Mouse (Mus musculus) left cerebral cortex, adult 18-20 months (tissue): Measurements from ENCODE around the gene Nutf2-ps1. TPM values are rescaled to one million over a fixed set of nuclear protein-coding genes. Genes with fewer than 3 reads are reported as not detected.
"Not testable (repeated sequence)": the region's sequence is repeated elsewhere in the genome, so short reads cannot be mapped to it uniquely, and the experiment has no call there.

Experiments
- DNase-seq, 2 experiments: peaks; one replicate each; pipeline ENCODE4 v3.0.0; 2021 to 2022; ENCODE audit warnings: low spot score in 2 of 2, mixed read lengths in 1 of 2
- long read RNA-seq, 2 experiments: library from polyadenylated mRNA; stranded (forward); transcript quantifications; one replicate each; pipeline ENCODE4 v2.0.0; 2021
- total RNA-seq, 2 experiments: library from RNA; stranded (reverse); gene quantifications; 2 replicates each; pipeline ENCODE4 v1.2.3; 2021

Gene Nutf2-ps1
- total RNA-seq: 10 to 100 TPM; 49.4 to 52.2 TPM
- long read RNA-seq, experiment 1, transcript Nutf2-ps1-201 (1 exons, 901 nt): major isoform, 9 of 9 reads
- long read RNA-seq, experiment 1, partial matches to known transcripts: 0 of 9 reads
- long read RNA-seq, experiment 1, other reads (novel, unspliced or antisense): 0 of 9 reads
- long read RNA-seq, experiment 2, partial matches to known transcripts: 0 of 4 reads
- long read RNA-seq, experiment 2, other reads (novel, unspliced or antisense): 0 of 4 reads

GRCm38 (mm10) chr19:53588968-53589367 lies at the start of gene Nutf2-ps1:
Gene Nutf2-ps1, minus strand, starts transcription at chr19:53589068.
- DNase-seq: not testable (repeated sequence)

- no peak for DNase-seq
Measured at GRCm38 (mm10) chr19:53638041-53638440, 49.2 kb upstream of the Nutf2-ps1 start.

GRCm38 (mm10) chr19:53621681-53622080 lies 32.8 kb upstream of the Nutf2-ps1 start:
- DNase-seq: no peak

- DNase-seq: peak in 1 of 2 experiments; percentile 12
Measured at GRCm38 (mm10) chr19:53608921-53609320, 20.1 kb upstream of the Nutf2-ps1 start.

GRCm38 (mm10) chr19:53601363-53601655 lies 12.4 kb upstream of the Nutf2-ps1 start:
- DNase-seq: no peak

- DNase-seq: peak; percentile 33 to 58
Measured at GRCm38 (mm10) chr19:53600549-53601362, 11.9 kb upstream of the Nutf2-ps1 start.

- peak; percentile 99 for DNase-seq
Measured at GRCm38 (mm10) chr19:53599757-53600539, 11.1 kb upstream of the Nutf2-ps1 start, which contains the start of gene Smc3. Gene Smc3, plus strand, starts transcription at chr19:53600398.

- DNase-seq: no peak
Measured at GRCm38 (mm10) chr19:53596723-53597474, 8.0 kb upstream of the Nutf2-ps1 start.

GRCm38 (mm10) chr19:53587686-53588085 lies 1.2 kb downstream of the Nutf2-ps1 start:
- not testable (repeated sequence) for DNase-seq

GRCm38 (mm10) chr19:53580271-53580670 lies 8.6 kb downstream of the Nutf2-ps1 start:
- DNase-seq: not testable (repeated sequence)

GRCm38 (mm10) chr19:53578597-53579252 lies 10.1 kb downstream of the Nutf2-ps1 start:
- peak; percentile 67 to 73 for DNase-seq

- DNase-seq: no peak
Measured at GRCm38 (mm10) chr19:53577025-53577800, 11.7 kb downstream of the Nutf2-ps1 start.

GRCm38 (mm10) chr19:53576061-53576460 lies 12.8 kb downstream of the Nutf2-ps1 start:
- DNase-seq: no peak

- no peak for DNase-seq
Measured at GRCm38 (mm10) chr19:53575296-53576010, 13.4 kb downstream of the Nutf2-ps1 start.

GRCm38 (mm10) chr19:53574546-53574945 lies 14.3 kb downstream of the Nutf2-ps1 start:
- DNase-seq: no peak

- no peak for DNase-seq
Measured at GRCm38 (mm10) chr19:53574131-53574530, 14.7 kb downstream of the Nutf2-ps1 start.

- no peak for DNase-seq
Measured at GRCm38 (mm10) chr19:53573151-53573550, 15.7 kb downstream of the Nutf2-ps1 start.

GRCm38 (mm10) chr19:53572607-53573006 lies 16.3 kb downstream of the Nutf2-ps1 start:
- no peak for DNase-seq
